Mouse (Mus musculus): ENCODE data around the gene Zfp940. TPM values are rescaled to one million over a fixed set of nuclear protein-coding genes. Genes with fewer than 3 reads are reported as not detected.

Zfp940 gene
- polyA plus RNA-seq, 1 experiment from 2014 or later = 7.4 TPM

DNA sequence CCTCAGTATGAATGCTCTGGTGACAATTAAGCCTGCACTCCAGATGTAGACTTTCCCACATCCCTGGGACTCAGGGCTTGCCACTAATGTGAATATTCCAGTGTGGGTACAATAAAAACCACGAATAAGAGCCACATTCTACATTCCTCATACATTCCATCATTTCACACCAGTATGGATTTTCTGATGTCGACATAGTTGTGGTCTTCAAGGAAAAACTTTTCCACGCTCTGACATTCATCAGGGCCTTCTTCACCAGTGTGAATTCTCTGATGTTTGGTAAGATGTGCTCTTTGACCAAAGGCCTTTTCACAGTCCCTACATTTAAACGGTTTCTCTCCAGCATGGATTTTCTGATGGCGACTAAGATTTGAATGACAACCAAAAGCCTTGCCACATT, 8.9 kb downstream of the Zfp940 start:
- Histone ChIP-seq H3K9me3 (no peaks in the 10 kb centered on the region), H3K27ac (no peak overlapping the region), H3K27me3 (no peaks in the 10 kb centered on the region), H3K9ac (no peak overlapping the region), H3K36me3 (peaks cover 56% of the 10 kb centered on the region), H3K4me3 (no peak overlapping the region), H3K4me1 (no peaks in the 10 kb centered on the region), H3K4me2 (no peak overlapping the region)
- 63% methylated on average over 5 of the region's 5 CpGs for WGBS
- ATAC-seq (ENCODE audit: insufficient number of reproducible peaks, insufficient read depth, low FRiP score, low TSS enrichment, low read depth) = no peak

DNA sequence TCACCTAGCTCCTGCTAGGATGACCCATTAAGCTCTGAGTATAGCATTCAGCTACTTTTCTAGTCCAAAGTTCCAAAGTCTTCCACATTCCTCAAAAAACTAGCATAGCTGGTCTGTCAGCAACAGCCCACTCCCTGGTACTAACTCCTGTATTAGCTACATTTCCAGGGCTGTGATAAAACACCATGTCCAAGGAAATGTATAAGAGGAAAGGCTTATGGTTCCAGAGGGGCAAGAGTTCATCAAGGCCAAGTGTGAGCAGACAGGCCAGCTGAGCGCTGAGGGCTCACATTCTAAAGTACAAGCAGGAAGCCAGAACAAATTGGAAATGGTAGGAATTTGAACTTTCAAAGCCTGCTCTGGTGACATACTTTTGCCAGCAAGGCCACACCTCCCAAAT, 11.4 kb downstream of the Zfp940 start:
- H3K27ac ChIP-seq = no peak overlapping the region
- WGBS = 67% methylated on average over 1 of the region's 1 CpGs
- ATAC-seq (ENCODE audit: insufficient number of reproducible peaks, insufficient read depth, low FRiP score, low TSS enrichment, low read depth) = no peak

DNA sequence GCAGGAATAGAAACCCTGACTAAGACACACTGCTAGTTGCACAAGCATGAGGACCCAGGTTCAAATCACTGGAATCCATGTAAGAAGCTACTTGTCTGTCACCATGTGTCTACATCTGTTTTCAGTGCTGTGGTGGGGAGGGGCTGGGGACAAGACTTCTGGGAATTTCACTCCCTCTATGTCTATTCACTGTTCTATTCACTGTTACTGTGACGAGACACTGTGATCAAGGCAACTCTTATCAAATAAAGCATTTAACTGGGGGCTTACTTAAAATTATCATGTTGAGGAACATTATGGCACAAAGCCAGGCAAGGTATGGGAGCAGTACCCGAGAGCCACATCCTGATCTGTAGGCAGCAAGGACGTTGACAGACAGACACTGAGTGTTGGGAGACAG, 14.2 kb downstream of the Zfp940 start:
- Histone ChIP-seq H3K4me3 (no peak overlapping the region), H3K4me2 (no peak overlapping the region), H3K9me3 (no peaks in the 10 kb centered on the region), H3K27ac (no peak overlapping the region), H3K9ac (no peak overlapping the region), H3K4me1 (no peaks in the 10 kb centered on the region), H3K36me3 (peaks cover 13% of the 10 kb centered on the region), H3K27me3 (no peaks in the 10 kb centered on the region)
- WGBS = 86% methylated on average over 3 of the region's 3 CpGs
- no peak for ATAC-seq (ENCODE audit: insufficient number of reproducible peaks, insufficient read depth, low FRiP score, low TSS enrichment, low read depth)

More for the DNA sequence above, 11.4 kb downstream of the Zfp940 start:
- no peak overlapping the region for H3K9ac ChIP-seq
- no peak overlapping the region for H3K4me2 ChIP-seq
- no peaks in the 10 kb centered on the region for H3K4me1 ChIP-seq
- H3K4me3 ChIP-seq = no peak overlapping the region
- H3K27me3 ChIP-seq = no peaks in the 10 kb centered on the region
- H3K36me3 ChIP-seq = peaks cover 36% of the 10 kb centered on the region
- no peaks in the 10 kb centered on the region for H3K9me3 ChIP-seq

DNA sequence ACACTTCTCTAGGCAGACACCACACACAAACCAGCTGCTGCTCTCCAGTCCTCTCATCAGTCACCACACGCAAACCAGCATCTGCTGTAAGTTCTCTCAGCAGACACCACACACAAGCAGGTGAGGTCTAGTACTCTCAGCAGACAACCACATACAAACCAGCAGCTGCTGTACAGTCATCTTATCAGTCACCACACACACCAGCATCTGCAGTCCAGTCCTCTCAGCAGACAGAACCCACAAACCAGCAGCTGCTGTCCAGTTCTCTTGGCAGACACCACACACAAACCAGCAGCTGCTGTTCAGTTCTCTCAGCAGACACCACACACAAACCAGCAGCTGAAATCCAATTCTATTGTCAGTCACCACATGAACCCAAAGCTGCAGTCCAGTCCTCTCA, 16.7 kb downstream of the Zfp940 start:
- Histone ChIP-seq H3K9me3 (no peaks in the 10 kb centered on the region), H3K36me3 (peaks cover 25% of the 10 kb centered on the region), H3K27ac (no peak overlapping the region), H3K9ac (no peak overlapping the region), H3K4me3 (no peak overlapping the region), H3K4me2 (no peak overlapping the region), H3K4me1 (no peaks in the 10 kb centered on the region), H3K27me3 (no peaks in the 10 kb centered on the region)
- whole genome bisulfite sequencing = 79% methylated on average over 1 of the region's 1 CpGs
- no peak for ATAC-seq (ENCODE audit: insufficient number of reproducible peaks, insufficient read depth, low FRiP score, low TSS enrichment, low read depth)

DNA sequence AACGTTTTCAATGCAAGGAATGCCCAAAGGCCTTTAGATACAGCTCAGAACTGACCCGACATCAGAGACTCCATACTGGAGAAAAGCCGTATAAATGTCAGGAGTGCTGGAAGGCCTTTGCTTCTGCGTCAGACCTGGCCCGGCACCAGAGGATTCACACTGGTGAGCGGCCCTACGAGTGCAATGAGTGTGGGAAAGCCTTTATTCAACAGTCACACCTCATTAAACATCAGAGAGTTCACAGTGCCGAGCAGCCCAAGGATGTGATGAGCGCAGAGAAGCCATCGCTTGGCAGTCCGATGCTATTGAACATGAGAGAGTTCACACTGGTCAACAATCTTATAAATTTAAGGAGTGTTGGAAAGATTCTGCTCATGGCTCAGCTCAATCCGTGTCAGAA, 23.7 kb downstream of the Zfp940 start:
- 94% methylated on average over 12 of the region's 12 CpGs for WGBS
- H3K4me3 ChIP-seq = no peak overlapping the region
- H3K9me3 ChIP-seq = no peaks in the 10 kb centered on the region
- H3K27me3 ChIP-seq = no peaks in the 10 kb centered on the region
- H3K4me1 ChIP-seq = no peaks in the 10 kb centered on the region
- no peak overlapping the region for H3K27ac ChIP-seq
- no peak overlapping the region for H3K9ac ChIP-seq
- ATAC-seq (ENCODE audit: insufficient number of reproducible peaks, insufficient read depth, low FRiP score, low TSS enrichment, low read depth) = no peak
- H3K36me3 ChIP-seq = peaks cover 87% of the 10 kb centered on the region
- no peak overlapping the region for H3K4me2 ChIP-seq

DNA sequence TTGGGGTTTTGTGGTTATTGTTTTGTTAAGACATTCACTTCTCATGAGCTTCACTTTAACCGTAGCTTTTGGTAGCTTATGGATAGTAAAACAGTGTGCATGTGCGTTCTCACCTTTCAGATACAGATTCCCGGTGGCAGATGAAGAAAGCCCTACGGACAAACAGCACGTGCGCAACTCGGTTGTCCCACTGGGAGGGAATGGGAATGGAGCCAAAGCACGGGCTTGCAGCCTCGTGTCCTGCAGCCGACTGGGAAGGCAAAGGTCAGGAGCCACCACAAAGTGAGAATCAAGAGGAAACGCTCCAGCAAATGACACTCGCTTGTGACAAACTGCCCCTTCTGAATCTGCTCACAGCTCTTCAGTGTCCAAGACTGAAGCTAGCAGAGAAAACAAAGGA, 25.5 kb downstream of the Zfp940 start:
- Histone ChIP-seq H3K27me3 (no peaks in the 10 kb centered on the region), H3K4me3 (no peak overlapping the region), H3K27ac (no peak overlapping the region), H3K4me2 (no peak overlapping the region), H3K36me3 (peaks cover 87% of the 10 kb centered on the region), H3K4me1 (no peaks in the 10 kb centered on the region), H3K9ac (no peak overlapping the region), H3K9me3 (no peaks in the 10 kb centered on the region)
- ATAC-seq (ENCODE audit: insufficient number of reproducible peaks, insufficient read depth, low FRiP score, low TSS enrichment, low read depth) = no peak
- WGBS = 93% methylated on average over 12 of the region's 12 CpGs

DNA sequence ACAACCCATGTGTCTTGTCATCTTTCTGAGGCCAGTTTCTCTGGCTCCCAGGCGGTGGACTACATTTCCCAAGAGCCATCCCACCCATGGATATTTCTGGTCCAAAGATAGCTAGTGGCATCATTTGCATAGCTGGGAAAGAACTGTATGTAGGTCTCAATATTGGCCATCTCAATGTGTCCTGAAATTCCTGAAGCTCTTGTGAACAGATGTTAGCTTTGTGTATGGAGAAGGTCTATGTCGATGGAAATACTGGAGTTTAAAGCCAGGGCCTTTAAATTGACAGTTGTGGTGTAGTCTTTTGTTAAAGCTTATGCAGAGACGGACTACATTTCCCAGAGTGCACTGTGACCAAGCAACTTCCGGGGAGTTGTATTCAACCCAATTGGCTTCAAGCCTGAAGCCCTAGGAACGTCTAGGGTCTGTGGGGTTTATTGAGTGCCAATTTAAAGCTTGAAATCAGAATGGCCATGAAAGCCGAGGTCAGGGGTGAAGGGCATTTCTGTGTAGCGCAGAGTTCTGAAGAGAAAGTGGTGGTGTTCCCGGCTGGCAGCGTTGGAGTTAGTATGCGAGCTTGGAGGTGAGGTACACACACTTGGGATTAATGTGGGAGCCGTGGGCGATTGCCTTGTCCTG, 34.7 kb downstream of the Zfp940 start:
- Histone ChIP-seq H3K4me2 (peak overlapping the region; percentile 82), H3K27me3 (no peaks in the 10 kb centered on the region), H3K27ac (no peak overlapping the region), H3K9me3 (no peaks in the 10 kb centered on the region), H3K36me3 (peaks cover 34% of the 10 kb centered on the region), H3K4me1 (peaks cover 37% of the 10 kb centered on the region), H3K4me3 (peak overlapping the region; percentile 65), H3K9ac (peak overlapping the region; percentile 78)
- 3% methylated on average over 12 of the region's 12 CpGs for WGBS
- ATAC-seq (ENCODE audit: insufficient number of reproducible peaks, insufficient read depth, low FRiP score, low TSS enrichment, low read depth) = no peak; the same call in 1 of the 2 replicates

DNA sequence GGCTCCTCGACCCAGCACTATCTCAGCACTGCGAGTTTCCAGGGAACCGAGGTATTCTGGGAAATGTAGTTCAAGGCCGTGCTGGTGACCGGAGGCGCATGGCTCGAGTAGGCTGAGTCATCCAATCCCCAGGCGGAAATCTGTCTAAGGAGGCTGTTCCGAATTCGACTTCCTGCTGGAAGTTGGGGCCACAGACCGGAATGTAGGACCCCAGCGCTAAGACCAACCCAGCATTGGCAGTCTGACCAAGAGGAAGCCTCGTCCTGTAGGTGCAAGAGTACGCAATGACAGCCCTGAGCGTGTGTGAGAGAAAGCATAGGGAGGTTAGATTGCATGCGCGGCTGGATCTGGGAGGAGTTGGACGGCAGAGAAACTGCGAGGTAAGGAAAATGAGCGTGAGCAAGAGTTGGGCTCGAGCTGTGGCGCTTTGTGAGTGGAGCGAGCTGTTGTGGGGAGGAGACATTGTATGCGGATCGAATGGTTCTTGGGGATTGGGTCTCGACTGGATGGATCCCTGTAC, 37.5 kb downstream of the Zfp940 start, which contains the start of gene Zfp790:
TSS of gene Zfp790 (plus strand) at position 205 of the 520 bp plus-strand sequence.
- peaks cover 37% of the 10 kb centered on the region for H3K4me1 ChIP-seq
- H3K27ac ChIP-seq = peak within 1 kb of the TSS; percentile 48
- no peaks in the 10 kb centered on the region for H3K9me3 ChIP-seq
- ATAC-seq (ENCODE audit: insufficient number of reproducible peaks, insufficient read depth, low FRiP score, low TSS enrichment, low read depth) = peak; percentile 96
- H3K4me2 ChIP-seq = peak within 1 kb of the TSS; percentile 83
- under 1% methylated on average over 26 of the region's 26 CpGs for WGBS
- H3K27me3 ChIP-seq = no peaks in the 10 kb centered on the region
- H3K36me3 ChIP-seq = peaks cover 10% of the 10 kb centered on the region; the same call in 1 of the 2 replicates
- H3K4me3 ChIP-seq = peak within 1 kb of the TSS; percentile 67
- peak within 1 kb of the TSS; percentile 77 for H3K9ac ChIP-seq

DNA sequence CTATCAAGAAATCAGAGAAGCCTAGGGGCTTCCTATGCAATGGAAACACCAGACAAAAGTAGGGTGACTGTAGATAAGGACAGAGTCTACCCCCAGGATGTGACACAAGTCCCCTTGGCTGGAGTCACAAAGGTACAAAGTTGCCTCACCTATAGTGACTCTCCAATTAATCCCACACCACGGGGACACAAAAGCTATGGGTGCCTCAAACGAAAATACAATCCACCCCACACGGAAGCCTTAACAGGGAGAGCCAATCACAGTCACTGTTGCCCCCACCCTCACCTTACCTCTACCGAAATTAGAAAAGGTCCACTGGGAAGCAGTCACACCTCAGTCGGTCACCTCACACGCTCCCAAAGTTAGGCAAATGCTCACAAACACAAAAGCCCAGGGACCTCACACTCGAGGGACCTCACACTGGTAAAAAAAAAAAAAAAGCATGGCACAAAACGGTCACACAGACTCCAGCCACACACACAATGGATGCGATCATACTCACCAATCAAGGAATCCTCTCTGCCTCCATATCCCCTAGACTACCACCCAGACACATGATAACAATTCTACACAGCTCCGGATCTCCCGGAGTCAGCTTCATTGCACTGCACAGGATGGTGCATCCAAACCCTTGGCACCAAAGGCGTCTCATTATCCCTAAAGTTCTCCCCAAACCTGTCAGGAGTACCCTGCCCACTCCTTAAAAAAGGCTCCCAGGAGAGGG, 38.2 kb downstream of the Zfp940 start:
- Histone ChIP-seq H3K4me3 (peak overlapping the region; percentile 67), H3K9me3 (no peaks in the 10 kb centered on the region), H3K36me3 (peaks cover 6% of the 10 kb centered on the region; the same call in 1 of the 2 replicates), H3K27ac (peak overlapping the region; percentile 48; the same call in 1 of the 2 replicates), H3K4me1 (peaks cover 37% of the 10 kb centered on the region), H3K4me2 (peak overlapping the region; percentile 83), H3K9ac (peak overlapping the region; percentile 77), H3K27me3 (no peaks in the 10 kb centered on the region)
- 0 out of 2 replicates have a peak, but pooled peaks have one; percentile 46 for ATAC-seq (ENCODE audit: insufficient number of reproducible peaks, insufficient read depth, low FRiP score, low TSS enrichment, low read depth)
- WGBS = 2% methylated on average over 12 of the region's 12 CpGs

DNA sequence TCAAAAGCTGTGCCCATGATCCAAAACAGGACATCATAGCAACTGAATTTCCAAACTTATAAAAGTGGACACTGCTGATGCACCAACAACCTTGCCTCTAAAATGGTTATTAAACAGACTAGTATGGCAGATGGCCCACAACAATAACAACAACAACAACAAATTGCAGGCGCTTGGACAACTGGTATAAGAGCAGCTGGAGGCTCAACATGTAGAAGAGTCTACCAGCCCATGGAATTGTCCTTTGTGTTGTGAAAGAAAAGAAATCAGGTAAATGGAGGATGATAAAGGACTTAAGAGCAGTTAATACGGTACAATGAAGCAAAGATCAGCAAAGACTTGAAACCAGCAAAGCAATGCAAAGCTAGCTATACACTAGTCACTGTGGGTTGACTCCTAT, 39.1 kb downstream of the Zfp940 start:
- H3K9ac ChIP-seq = no peak overlapping the region
- peak overlapping the region; percentile 83 for H3K4me2 ChIP-seq
- H3K4me1 ChIP-seq = peaks cover 35% of the 10 kb centered on the region
- no peak overlapping the region; the same call in 1 of the 2 replicates for H3K4me3 ChIP-seq
- no peak overlapping the region for H3K27ac ChIP-seq
- H3K9me3 ChIP-seq = no peaks in the 10 kb centered on the region
- peaks cover 6% of the 10 kb centered on the region; the same call in 1 of the 2 replicates for H3K36me3 ChIP-seq
- 94% methylated on average over 2 of the region's 2 CpGs for WGBS
- ATAC-seq (ENCODE audit: insufficient number of reproducible peaks, insufficient read depth, low FRiP score, low TSS enrichment, low read depth) = no peak
- H3K27me3 ChIP-seq = no peaks in the 10 kb centered on the region

DNA sequence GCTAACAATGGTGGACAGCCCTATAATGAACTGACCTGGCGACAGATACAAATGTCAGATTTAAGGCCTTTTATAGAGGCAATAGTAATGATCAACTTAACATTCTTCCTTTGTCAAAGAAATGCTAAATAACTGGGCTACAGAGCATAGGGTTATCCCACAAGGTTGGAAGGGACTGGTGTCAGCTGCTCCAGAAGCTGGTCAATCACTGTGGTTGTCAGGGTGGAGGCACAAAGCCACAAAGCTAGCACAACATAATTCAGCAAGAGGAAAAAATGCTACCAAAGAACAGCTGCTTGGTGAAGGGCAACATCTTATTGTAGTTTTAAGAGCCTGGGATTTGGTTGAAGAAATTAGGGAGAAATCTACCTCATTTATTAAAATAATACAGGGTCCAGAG, 41.2 kb downstream of the Zfp940 start:
- H3K9me3 ChIP-seq = no peaks in the 10 kb centered on the region
- 88% methylated on average over 1 of the region's 1 CpGs for WGBS
- peaks cover 3% of the 10 kb centered on the region; the same call in 1 of the 2 replicates for H3K36me3 ChIP-seq
- ATAC-seq (ENCODE audit: insufficient number of reproducible peaks, insufficient read depth, low FRiP score, low TSS enrichment, low read depth) = no peak
- H3K9ac ChIP-seq = no peak overlapping the region
- H3K4me3 ChIP-seq = no peak overlapping the region
- H3K4me1 ChIP-seq = peaks cover 17% of the 10 kb centered on the region
- H3K27ac ChIP-seq = no peak overlapping the region
- H3K27me3 ChIP-seq = no peaks in the 10 kb centered on the region
- no peak overlapping the region for H3K4me2 ChIP-seq

DNA sequence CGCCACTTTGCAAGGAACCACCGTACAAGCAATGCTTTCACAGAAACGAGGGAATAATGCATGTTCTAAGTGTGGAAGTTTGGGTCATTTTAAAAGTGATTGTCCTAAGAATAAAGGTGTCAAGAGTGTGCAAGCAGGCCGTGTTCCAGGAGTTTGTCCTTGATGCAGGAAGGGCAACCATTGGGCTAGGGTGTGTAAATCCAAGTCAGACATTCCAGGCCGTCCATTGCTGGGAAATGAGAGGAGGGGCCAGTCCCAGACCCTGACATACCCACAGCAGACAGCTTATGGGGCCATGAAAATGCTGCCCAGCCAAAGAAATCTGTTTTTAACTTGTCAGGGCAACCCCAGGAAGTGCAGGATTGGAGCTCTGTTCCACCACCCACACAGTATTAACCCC, 46.4 kb downstream of the Zfp940 start:
- no peak overlapping the region for H3K4me2 ChIP-seq
- H3K27me3 ChIP-seq = no peaks in the 10 kb centered on the region
- H3K4me3 ChIP-seq = no peak overlapping the region
- WGBS = 83% methylated on average over 5 of the region's 5 CpGs
- H3K9ac ChIP-seq = no peak overlapping the region
- no peak overlapping the region for H3K27ac ChIP-seq
- no peaks in the 10 kb centered on the region for H3K4me1 ChIP-seq
- peaks cover 3% of the 10 kb centered on the region; the same call in 1 of the 2 replicates for H3K36me3 ChIP-seq
- H3K9me3 ChIP-seq = no peaks in the 10 kb centered on the region
- ATAC-seq (ENCODE audit: insufficient number of reproducible peaks, insufficient read depth, low FRiP score, low TSS enrichment, low read depth) = no peak

Measured in embryonic facial prominence, embryonic 13.5 days (tissue).